Mouse (Mus musculus) erythroblast, embryonic 14.5 days (primary cell): Measurements from ENCODE around the gene Tshz2.

Source experiments
- GATA1 ChIP-seq: IDR thresholded peaks from 2 replicates; pipeline ENCODE4 v1.6.1; 2012; ENCODE audit warnings: low read length, inconsistent platforms, mixed read lengths
- TAL1 ChIP-seq: IDR thresholded peaks from 3 replicates; pipeline ENCODE4 v1.6.1; 2012; ENCODE audit warnings: low read length, inconsistent platforms, mixed read lengths

DNA sequence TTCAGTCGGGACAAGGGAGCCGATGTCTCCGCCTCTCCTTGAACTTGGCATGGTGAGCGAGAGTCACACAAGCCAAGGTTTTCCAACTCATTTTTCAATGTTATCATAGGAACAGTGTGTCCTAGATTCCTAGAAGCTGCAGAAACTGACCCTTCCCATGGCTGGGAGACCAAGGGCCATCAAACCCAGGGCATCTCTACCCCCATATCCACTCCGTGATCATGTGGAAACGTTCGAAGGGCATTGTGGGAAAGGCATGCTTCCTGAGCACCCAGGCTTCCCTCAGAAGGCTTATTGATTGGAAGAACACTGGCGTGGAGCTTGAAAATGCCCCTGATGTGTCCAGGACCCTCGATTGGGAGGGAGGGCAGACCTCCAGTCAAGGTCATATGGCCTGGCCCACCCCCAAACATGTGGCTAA is 188.2 kb downstream of the Tshz2 start:
- no peak for TF ChIP-seq GATA1
- no peak for TF ChIP-seq TAL1
